In genomic region chr13:107831221-107831681, GRCm38 (mm10) we compare ENCODE assay signal across 8 mouse cellular contexts.
DNase-seq lines count a peak whose midpoint lies in the region; ATAC-seq and TF ChIP-seq lines count a peak whose summit lies in the region.

No protein-coding gene starts in this region.

- peak overlapping the region; percentile 24; the same call in 1 of the 2 replicates for H3K4me3 ChIP-seq in E14TG2a.4 (replicated peaks; ENCODE audit: low read length)
- peak overlapping the region; percentile 7 for H3K4me3 ChIP-seq in forebrain, embryonic 14.5 days (ENCODE audit: low read depth, low read length)
- 0 out of 2 replicates have a peak overlapping the region, but pooled peaks have one; percentile 10 for H3K4me3 ChIP-seq in liver, embryonic 15.5 days (replicated peaks)
- no peak overlapping the region for H3K4me3 ChIP-seq in neural tube, embryonic 11.5 days (ENCODE audit: low read depth, low read length)
- H3K4me3 ChIP-seq in stomach, embryonic 16.5 days (replicated peaks; ENCODE audit: low read length) = peak overlapping the region; percentile 43

- H3K9me3 ChIP-seq in E14TG2a.4 (ENCODE audit: low read length) = no peaks in the 10 kb centered on the region
- H3K9me3 ChIP-seq in forebrain, embryonic 14.5 days (replicated peaks; ENCODE audit: control insufficient read depth, low read length) = no peaks in the 10 kb centered on the region
- H3K9me3 ChIP-seq in liver, embryonic 15.5 days (replicated peaks) = no peaks in the 10 kb centered on the region
- no peaks in the 10 kb centered on the region for H3K9me3 ChIP-seq in neural tube, embryonic 11.5 days (ENCODE audit: control insufficient read depth, low read length)
- no peaks in the 10 kb centered on the region for H3K9me3 ChIP-seq in stomach, embryonic 16.5 days (replicated peaks; ENCODE audit: control insufficient read depth, low read length)

- no peak overlapping the region for H3K27ac ChIP-seq in forebrain, embryonic 14.5 days (ENCODE audit: low read depth, low read length)
- no peak overlapping the region for H3K27ac ChIP-seq in liver, embryonic 15.5 days (replicated peaks)
- no peak overlapping the region for H3K27ac ChIP-seq in neural tube, embryonic 11.5 days (ENCODE audit: low read depth, low read length)
- no peak overlapping the region for H3K27ac ChIP-seq in stomach, embryonic 16.5 days (ENCODE audit: low read length)

- peaks cover 63% of the 10 kb centered on the region for H3K4me1 ChIP-seq in E14TG2a.4 (replicated peaks; ENCODE audit: low read depth, low read length)
- H3K4me1 ChIP-seq in forebrain, embryonic 14.5 days (ENCODE audit: control insufficient read depth, insufficient read depth, low read length) = peaks cover 22% of the 10 kb centered on the region
- H3K4me1 ChIP-seq in liver, embryonic 15.5 days (replicated peaks) = peaks cover 9% of the 10 kb centered on the region; the same call in 1 of the 2 replicates
- peaks cover 29% of the 10 kb centered on the region for H3K4me1 ChIP-seq in neural tube, embryonic 11.5 days (ENCODE audit: control insufficient read depth, insufficient read depth, low read length)
- peaks cover 13% of the 10 kb centered on the region for H3K4me1 ChIP-seq in stomach, embryonic 16.5 days (ENCODE audit: control insufficient read depth, insufficient read depth, low read length)

- no peaks in the 10 kb centered on the region for H3K27me3 ChIP-seq in E14TG2a.4 (ENCODE audit: insufficient read depth, low read length)
- H3K27me3 ChIP-seq in forebrain, embryonic 14.5 days (replicated peaks; ENCODE audit: control insufficient read depth, insufficient read depth, low read length) = no peaks in the 10 kb centered on the region
- no peaks in the 10 kb centered on the region for H3K27me3 ChIP-seq in liver, embryonic 15.5 days
- H3K27me3 ChIP-seq in neural tube, embryonic 11.5 days (ENCODE audit: control insufficient read depth, insufficient read depth, low read length) = no peaks in the 10 kb centered on the region
- no peaks in the 10 kb centered on the region for H3K27me3 ChIP-seq in stomach, embryonic 16.5 days (ENCODE audit: control insufficient read depth, insufficient read depth, low read length)

- no peaks in the 10 kb centered on the region for H3K36me3 ChIP-seq in E14TG2a.4 (ENCODE audit: insufficient read depth, low read length)
- H3K36me3 ChIP-seq in forebrain, embryonic 14.5 days (ENCODE audit: control insufficient read depth, insufficient read depth, low read length) = no peaks in the 10 kb centered on the region
- no peaks in the 10 kb centered on the region for H3K36me3 ChIP-seq in liver, embryonic 15.5 days (replicated peaks)
- H3K36me3 ChIP-seq in neural tube, embryonic 11.5 days (ENCODE audit: control insufficient read depth, insufficient read depth, low read length) = no peaks in the 10 kb centered on the region
- no peaks in the 10 kb centered on the region for H3K36me3 ChIP-seq in stomach, embryonic 16.5 days (ENCODE audit: control insufficient read depth, insufficient read depth, low read length)

- no peak overlapping the region for H3K9ac ChIP-seq in forebrain, embryonic 14.5 days (ENCODE audit: low read length)
- no peak overlapping the region for H3K9ac ChIP-seq in liver, embryonic 15.5 days
- no peak overlapping the region for H3K9ac ChIP-seq in neural tube, embryonic 11.5 days (ENCODE audit: low read length)
- H3K9ac ChIP-seq in stomach, embryonic 16.5 days (ENCODE audit: low read length) = no peak overlapping the region

- peak overlapping the region; percentile 49 for H3K4me2 ChIP-seq in forebrain, embryonic 14.5 days (ENCODE audit: low read length)
- peak overlapping the region; percentile 54 for H3K4me2 ChIP-seq in liver, embryonic 15.5 days
- H3K4me2 ChIP-seq in neural tube, embryonic 11.5 days (ENCODE audit: low read depth) = no peak overlapping the region
- H3K4me2 ChIP-seq in stomach, embryonic 16.5 days (ENCODE audit: low read depth, low read length) = peak overlapping the region; percentile 51

- TF ChIP-seq CTCF in E14TG2a.4 (conservative IDR thresholded peaks at IDR 0.05; ENCODE audit: low read length) = no peak

- ATAC-seq in forebrain, embryonic 14.5 days = peak; percentile 100
- ATAC-seq in liver, embryonic 15.5 days (ENCODE audit: insufficient read depth) = peak; percentile 100
- ATAC-seq in neural tube, embryonic 11.5 days (ENCODE audit: insufficient read depth, low FRiP score, low TSS enrichment) = peak; percentile 99
- ATAC-seq in stomach, embryonic 16.5 days (ENCODE audit: insufficient read depth, low FRiP score) = peak; percentile 100

- intact Hi-C loops in heart, postnatal 10 days (cut with DNase I) = loop anchor here (2.0 kb wide), 2 partner anchors 60 to 210 kb away; no protein-coding TSS in a partner anchor

- under 1% methylated on average over 15 of the region's 17 CpGs for WGBS in forebrain, embryonic 14.5 days
- WGBS in liver, embryonic 15.5 days (ENCODE audit: insufficient replicate concordance) = 2% methylated on average over 17 of the region's 17 CpGs
- WGBS in neural tube, embryonic 11.5 days = 3% methylated on average over 17 of the region's 17 CpGs
- WGBS in stomach, embryonic 16.5 days = 2% methylated on average over 17 of the region's 17 CpGs

- DNase-seq in cerebellum, adult 11 months = peak; percentile 54
- DNase-seq in forebrain, embryonic 14.5 days (ENCODE audit: low spot score) = peak; percentile 98
- peak; percentile 98 for DNase-seq in heart, postnatal 10 days
- DNase-seq in kidney, postnatal 4 days = peak; percentile 99
- DNase-seq in neural tube, embryonic 11.5 days (ENCODE audit: low spot score) = peak; percentile 94
